Mouse (Mus musculus) v-Abl transformed pro-B cells (cell line): Measurements from ENCODE around the gene Rnasel.
"Not testable (repeated sequence)": the region's sequence is repeated elsewhere in the genome, so short reads cannot be mapped to it uniquely, and the experiment has no call there.

Experiments used
- in situ Hi-C, 2 experiments: fragments of 400-800 bp; cut with MboI; formaldehyde crosslinking; loops; one replicate each; pipeline ENCODE4 v1.15.1; 2025; ENCODE audit not compliant: unreplicated experiment in 2 of 2

Rnasel gene

DNA sequence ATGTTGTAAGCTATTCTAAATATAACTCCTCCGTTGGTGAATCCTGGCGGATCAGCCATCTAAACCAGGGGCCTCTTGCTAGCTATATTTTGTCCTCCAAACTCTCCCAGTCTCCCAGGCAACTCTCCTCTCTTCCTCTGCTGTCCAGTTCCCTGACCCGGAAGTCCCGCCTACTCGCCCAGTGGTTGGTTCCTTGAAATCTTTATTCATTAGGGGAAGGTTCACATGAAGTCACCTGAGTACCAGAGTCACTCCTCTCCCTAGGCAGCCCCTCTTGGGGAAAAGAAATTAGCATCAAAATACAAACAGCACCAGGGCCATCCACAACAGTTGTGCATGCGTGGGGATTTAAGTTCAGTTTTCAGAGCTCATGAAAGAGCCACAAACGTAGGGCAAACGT lies 17.1 kb downstream of the Rnasel start:
- in situ Hi-C loops: no loop called here

DNA sequence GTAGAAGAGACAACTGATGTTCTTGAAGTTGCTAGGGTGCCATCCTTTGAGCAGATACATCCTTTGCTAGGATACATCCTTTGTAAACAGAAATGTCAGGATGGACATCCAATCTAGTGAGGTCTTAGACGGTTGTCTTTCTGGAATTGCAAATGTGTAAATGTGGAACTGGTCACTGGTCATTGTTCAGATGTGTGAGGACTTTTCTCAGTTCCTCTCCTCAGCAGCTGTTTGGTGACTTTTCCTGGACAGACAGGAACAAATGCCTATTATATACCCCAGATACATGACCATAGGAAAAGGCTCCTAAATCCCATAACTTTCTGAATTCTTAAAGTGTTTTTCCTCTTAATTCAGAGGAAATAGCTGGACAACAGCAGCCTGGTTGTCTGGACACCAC lies 18.1 kb downstream of the Rnasel start:
- in situ Hi-C loops: no loop called here

DNA sequence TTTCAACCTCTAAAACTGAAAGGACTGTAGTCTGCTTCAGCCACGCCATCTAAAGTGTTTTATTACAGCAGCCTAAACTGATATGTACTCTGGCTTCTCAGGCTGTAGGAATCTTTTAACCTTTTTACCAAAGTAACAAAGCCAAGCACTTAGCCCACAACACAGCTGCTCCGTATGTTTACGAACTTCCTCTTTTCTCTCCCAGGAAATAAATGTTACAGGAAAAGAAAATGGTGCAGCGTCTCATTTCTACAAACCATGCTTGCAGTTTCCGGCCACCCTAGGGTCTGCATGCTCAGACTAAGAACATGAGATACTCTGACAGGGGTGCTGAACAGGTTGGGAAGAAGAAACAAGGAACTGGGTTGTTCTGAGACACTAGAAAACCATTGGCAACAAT lies 19.2 kb downstream of the Rnasel start:
- in situ Hi-C loops: no loop called here

DNA sequence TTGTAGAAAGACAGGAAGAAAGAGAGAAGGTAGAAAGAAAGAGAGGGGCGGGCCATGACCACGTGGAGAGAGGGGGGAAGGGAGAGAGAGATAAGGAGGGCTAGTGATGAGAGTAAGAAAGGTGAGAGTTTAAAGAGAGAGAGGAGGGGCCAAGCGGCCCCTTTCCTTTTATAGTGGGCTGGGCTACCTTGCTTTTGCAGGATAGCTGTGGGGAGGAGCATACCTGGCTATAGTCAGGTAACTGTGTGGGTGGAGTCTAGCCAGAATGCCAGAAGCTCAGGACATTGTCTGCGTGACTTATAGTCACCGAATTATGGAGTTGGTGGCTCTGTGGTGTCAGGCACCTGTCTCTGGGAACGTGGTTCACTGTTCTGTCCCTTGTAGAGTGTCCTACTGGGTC lies 20.3 kb downstream of the Rnasel start:
- in situ Hi-C loops: not testable (repeated sequence)

DNA sequence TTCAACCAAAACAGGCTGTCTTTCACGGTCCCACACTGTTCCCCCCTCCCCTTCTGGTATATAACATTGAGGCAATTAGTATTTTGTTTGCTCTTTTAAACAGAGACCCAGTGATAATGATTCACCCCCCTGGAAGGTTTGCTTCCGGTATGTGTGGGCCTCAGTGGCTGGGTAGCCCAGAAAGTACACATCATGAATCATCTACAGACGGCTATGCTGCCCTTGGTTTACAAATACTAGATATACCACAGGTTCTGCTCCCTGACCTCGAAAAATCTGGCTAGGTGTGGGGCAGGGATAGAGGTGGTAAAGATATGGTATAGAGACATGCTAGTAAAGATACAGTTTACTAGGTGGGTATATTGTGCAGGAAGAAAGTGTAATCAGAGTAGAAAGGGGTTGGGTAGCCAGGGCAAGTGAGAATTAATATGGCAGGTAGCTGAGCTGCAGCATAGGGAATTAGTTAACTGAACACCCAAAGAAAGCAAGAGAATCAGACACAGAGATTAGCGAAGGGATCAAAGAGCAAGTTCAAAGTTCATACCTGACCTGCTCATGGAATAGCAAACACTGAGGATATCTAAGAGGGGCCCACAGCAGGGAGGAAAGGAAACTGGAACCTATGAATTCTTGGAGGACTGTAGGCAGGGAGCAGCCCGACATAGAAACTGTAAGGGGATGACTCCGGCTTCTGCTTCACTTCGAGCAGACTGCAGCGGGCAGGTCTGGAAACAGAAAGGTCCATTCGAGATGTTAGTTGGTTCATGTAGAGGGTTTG lies 21.0 kb downstream of the Rnasel start:
- in situ Hi-C loops: no loop called here

DNA sequence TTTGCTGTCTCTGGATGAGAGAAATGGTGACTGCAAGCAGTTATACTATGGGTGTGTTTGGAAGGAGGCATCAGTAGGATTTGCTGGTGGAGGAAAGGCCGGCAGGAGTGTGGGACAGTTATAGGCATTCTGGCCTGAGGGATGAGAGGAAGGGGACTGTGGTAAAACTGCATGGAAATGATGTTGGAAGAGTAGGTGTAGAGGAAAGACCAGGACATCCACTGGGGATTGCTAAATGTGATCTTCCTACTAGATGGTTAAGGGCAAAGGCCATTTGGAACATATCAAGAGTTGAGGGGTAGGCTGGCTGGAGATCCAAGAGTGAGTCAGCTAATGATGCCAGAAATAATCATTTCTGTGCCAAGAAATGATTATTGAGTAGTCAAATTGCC lies 21.5 kb downstream of the Rnasel start:
- in situ Hi-C loops: no loop called here

DNA sequence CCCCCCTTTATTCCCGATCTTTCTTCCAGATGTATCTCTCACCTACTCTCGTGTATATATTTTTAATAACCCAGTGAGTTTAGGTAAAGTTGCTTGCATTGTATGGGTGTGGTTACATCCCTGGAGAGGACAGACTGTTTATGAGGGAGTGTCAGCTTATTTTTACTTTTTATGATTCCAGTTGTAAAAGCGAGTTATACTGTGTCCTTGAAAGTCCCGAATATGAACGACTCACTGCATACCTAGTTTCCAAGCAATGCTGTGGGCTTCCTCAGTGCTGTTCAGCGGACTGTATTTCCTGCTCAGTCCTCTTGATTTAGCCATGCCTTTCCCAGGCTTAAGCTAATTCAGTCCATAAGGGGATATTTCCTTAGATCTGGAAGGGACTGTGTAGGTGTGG lies 25.9 kb downstream of the Rnasel start:
- in situ Hi-C loops: no loop called here

DNA sequence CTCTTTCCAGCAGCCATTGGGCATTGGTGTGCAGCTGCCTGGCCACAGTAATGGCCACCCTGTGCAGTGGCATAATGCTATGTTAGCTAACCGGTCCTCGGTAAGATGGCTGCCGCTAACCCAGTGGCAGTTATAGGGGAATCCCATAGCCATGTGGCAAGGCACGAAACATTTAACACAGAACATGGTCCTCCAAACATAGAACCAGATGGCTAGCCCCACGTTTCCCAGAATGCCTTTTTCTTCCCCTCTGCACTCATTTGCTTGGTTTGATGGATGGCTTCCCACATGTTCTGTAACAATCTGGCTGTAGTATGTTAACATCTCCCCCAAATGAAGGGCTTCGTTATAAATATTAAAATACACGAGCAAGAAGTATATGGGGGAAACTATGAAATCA lies 27.0 kb downstream of the Rnasel start:
- in situ Hi-C loops: no loop called here

DNA sequence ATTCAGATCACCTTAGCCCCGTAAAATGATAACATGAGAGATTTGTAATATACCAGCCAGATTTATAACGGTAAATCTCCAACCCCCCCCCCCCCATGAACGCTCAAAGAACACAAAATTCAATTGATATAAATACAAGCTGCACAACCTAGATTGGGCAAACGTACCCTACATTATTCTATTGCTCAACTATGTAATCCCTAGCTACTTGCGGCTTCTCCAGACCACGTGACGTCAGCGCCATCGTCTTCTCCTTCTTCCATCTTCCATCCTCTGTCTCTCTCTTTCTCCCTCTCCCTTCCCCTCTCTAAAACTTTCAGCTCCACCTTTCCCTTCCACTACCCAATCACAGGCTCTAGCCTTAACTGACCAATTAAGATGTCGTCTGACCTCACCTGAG lies 29.0 kb downstream of the Rnasel start:
- in situ Hi-C loops: no loop called here

DNA sequence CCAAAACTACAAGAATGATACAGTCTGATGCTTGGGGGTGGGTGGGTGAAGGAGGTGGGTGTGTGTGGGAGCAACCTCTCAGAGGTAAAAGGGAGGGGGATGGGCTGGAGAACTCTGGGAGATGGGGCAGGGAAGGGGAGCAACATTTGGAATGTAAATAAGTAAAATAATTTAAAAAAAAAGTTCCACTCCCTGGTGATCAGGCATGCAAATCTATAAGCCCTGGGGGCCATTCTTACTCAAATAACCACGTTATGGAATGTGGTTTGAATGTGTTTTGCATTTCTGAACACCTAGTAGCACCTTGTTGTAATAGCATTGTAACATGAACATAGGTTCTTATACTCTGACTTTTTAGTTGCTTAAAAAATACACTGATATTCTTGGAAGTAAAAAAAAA lies 34.1 kb downstream of the Rnasel start:
- in situ Hi-C loops: no loop called here

DNA sequence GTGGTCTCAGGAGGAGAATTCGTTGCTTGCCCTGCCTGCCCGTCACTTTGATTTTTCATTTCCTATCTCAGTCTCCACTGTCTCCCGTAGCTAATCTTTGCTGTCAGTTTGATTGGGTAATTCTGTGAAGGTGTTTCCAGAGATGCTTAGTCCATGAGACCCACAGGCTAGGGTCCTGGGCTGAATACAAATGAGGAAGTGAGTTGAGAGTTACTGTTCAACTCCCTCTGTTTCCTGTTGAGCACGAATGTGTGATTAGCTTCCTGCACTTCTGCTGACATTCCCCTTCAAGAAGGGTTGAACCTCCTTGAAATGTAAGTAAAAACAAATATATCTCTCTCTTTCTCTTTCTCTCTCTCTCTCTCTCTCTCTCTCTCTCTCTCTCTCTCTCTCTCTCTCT lies 36.4 kb downstream of the Rnasel start:
- in situ Hi-C loops: no loop called here

DNA sequence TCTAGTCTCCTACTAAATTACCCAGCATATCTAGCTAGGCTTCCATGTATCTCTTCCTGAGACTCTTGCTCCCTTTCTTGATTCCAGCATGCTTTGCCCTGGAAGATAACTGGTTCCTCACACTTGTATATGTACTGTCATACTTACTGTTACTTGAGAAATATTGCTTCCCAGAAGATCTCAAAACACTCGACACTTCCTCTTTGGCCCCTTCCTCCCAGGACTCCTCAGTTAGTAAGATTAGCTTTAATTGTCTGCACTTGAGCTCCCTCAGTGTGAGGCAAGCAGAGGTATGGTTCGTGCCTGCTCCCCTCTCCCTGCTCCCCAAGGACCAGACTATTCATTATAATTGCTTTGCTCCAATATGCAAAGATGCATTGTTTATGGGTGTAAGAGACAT lies 41.5 kb downstream of the Rnasel start:
- in situ Hi-C loops: no loop called here

DNA sequence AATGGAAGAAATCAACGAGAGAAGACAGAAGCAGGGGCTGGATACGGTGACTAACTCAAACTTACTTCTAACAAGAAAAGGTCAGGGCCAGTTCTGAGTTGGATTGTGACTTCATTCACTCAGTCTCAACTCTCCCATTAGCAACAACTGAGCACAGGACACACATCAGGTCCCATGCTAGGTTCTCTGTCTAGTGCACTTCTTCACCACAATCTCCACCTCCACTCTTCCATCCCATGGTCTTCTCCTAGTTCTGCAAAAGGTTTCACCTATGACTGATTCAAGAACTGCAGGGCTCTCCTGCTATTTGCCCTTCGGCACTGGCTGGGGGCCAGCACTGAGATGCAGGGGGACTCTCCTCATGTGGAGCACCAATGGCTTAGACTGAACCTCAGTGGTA lies 45.0 kb downstream of the Rnasel start:
- in situ Hi-C loops: no loop called here

DNA sequence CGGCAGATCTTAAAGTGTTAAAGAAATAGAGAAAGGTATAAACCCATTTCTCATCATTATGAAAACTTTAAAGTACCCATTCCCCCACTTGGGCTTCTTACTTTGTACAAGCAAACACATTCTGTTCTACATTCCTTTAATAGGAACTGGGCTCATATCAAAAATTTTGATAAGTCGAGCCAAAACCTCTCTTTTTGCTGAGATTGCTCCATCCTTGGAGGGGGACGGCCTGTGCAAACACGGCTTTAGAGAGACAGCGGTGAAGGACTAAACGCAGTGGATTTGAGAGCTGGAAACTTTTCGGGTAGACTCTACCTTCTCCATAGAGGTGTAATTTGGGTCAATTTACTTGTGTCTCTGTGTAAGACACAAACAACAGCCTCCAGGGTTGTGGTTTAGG lies 53.5 kb downstream of the Rnasel start:
- in situ Hi-C loops: loop anchor here in 1 of 2 experiments (25.0 kb wide), 1 partner anchor 1290 kb away; no protein-coding TSS in a partner anchor

DNA sequence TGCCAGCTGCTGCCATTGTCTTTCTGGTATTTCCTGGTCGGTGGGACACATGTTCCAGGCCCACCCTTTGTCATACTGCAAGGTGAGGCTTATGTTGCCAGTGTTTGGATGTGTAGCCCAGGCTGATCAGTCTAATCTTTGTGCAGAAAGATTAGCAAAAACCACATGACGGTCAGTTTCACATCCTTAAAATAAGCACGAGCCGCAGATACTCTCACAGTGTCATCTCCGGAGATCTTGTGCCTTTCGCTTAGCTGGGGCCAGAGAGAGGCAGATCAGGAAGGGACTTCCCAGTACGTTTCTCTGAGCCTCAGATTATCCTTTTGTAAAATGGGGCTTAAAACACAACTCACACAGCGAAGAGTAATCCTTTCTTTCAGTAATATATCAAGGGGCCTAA lies 54.3 kb downstream of the Rnasel start:
- in situ Hi-C loops: loop anchor here in 1 of 2 experiments (25.0 kb wide), 1 partner anchor 1291 kb away; no protein-coding TSS in a partner anchor

DNA sequence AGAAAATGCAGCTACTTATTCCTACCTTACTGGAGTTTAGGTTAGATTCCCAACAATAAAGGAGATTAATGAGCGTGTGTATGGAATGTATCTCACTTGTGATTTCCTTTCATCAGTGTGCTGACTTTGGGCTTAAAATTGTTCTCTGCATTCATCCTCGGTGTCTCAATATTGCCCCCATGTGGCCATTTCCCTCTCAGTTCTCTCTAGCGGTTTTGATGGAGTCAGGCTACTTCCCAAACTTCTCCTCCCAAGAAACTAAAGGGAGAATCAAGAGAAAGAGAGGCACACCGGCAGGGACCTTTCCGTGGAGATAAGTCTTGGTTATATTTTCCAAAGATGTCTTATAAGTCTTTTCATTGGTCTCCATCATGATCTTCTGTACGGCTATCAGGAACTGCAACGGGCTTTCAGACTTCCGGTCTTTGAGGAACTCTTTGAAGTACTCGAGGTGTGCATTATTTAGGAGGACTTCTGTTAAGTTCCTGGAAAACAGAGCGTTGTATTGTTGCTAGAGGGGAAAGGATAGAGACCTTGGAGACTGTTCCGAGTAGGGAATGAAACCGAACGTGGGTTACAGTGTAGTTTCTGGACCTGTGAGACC lies 58.3 kb downstream of the Rnasel start:
- in situ Hi-C loops: loop anchor here (5.0 to 25.0 kb wide), 3 partner anchors 60 to 1295 kb away; partner anchors contain the start of gene Rnasel (in 2 of the 2)
